10 mouse cellular contexts compared by ENCODE assay signal in the genomic region with DNA sequence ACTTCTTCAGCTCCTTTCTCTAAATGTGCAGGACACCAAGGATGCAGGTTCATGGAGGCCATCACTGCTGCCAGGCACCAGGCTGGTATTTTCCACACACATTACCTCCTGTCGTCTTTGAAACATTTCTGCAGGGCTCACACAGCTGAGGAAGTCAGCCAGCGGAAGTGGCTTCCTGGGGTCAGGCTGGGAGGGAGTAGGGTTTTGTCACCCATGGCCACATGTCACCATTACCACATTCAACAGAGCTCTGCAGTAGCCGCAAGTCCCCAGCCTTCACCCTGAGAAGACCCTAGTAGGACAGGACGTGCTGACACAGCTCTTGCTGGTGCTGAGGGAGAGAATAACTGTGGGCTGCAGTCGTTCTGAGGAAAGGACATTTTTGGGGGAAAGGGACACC. TPM values are rescaled to one million over a fixed set of nuclear protein-coding genes. Genes with fewer than 3 reads are reported as not detected.
DNase-seq lines count a peak whose midpoint lies in the region; ATAC-seq lines count a peak whose summit lies in the region.
"Had no signal": no experiment of that assay in that cellular context is flagged by ENCODE, and none has a peak within 500 bp of the region (broad histone marks: within the 10 kb centered on the region; RNA-seq: fewer than 3 reads in every experiment).

No protein-coding gene starts in this region.

- ATAC-seq in common myeloid progenitor, adult 5-6 weeks (replicated peaks; ENCODE audit: low read depth, poor library complexity, severe bottlenecking) = peak; percentile 61
- ATAC-seq in megakaryocyte progenitor cell, adult 5-6 weeks (replicated peaks; ENCODE audit: poor library complexity) = peak; percentile 52
- no peak for ATAC-seq in forebrain, embryonic 14.5 days

- H3K27ac ChIP-seq in forebrain, embryonic 14.5 days (ENCODE audit: low read depth, low read length) = no peak overlapping the region
- H3K27ac ChIP-seq: embryonic facial prominence, embryonic 12.5 days; hindbrain, embryonic 15.5 days; limb, embryonic 10.5 days had no signal

- H3K4me2 ChIP-seq in forebrain, embryonic 14.5 days (ENCODE audit: low read length) = no peak overlapping the region
- H3K4me2 ChIP-seq: embryonic facial prominence, embryonic 12.5 days; hindbrain, embryonic 15.5 days had no signal

- H3K4me3 ChIP-seq in forebrain, embryonic 14.5 days (ENCODE audit: low read depth, low read length) = no peak overlapping the region
- H3K4me3 ChIP-seq: embryonic facial prominence, embryonic 12.5 days; hindbrain, embryonic 15.5 days; limb, embryonic 10.5 days had no signal

- H3K9ac ChIP-seq in forebrain, embryonic 14.5 days (ENCODE audit: low read length) = no peak overlapping the region
- H3K9ac ChIP-seq: embryonic facial prominence, embryonic 12.5 days; hindbrain, embryonic 15.5 days had no signal

- intact Hi-C loops in left cerebral cortex, postnatal 14 days (cut with DNase I) = no loop called here

- H3K9me3 ChIP-seq in forebrain, embryonic 14.5 days (replicated peaks; ENCODE audit: control insufficient read depth, low read length) = no peaks in the 10 kb centered on the region
- H3K9me3 ChIP-seq: embryonic facial prominence, embryonic 12.5 days; hindbrain, embryonic 15.5 days; limb, embryonic 10.5 days had no signal

- 84% methylated on average over 5 of the region's 5 CpGs for WGBS in forebrain, embryonic 14.5 days

- DNase-seq in spleen, adult 18-20 months = peak; percentile 37 to 49
- DNase-seq in spleen, postnatal 14 days (ENCODE audit: low spot score in 2 of 2) = no peak
- no peak for DNase-seq in forebrain, embryonic 14.5 days (ENCODE audit: low spot score)
- no peak for DNase-seq in left cerebral cortex, postnatal 14 days (ENCODE audit: low spot score in 2 of 2)
- DNase-seq in cerebellum, adult 11 months = no peak

- H3K36me3 ChIP-seq in forebrain, embryonic 14.5 days (ENCODE audit: control insufficient read depth, insufficient read depth, low read length) = no peaks in the 10 kb centered on the region
- H3K36me3 ChIP-seq: embryonic facial prominence, embryonic 12.5 days; limb, embryonic 10.5 days had no signal

- H3K4me1 ChIP-seq in forebrain, embryonic 14.5 days (ENCODE audit: control insufficient read depth, insufficient read depth, low read length) = peaks cover 4% of the 10 kb centered on the region; the same call in 1 of the 2 replicates

- no peaks in the 10 kb centered on the region for H3K27me3 ChIP-seq in forebrain, embryonic 14.5 days (replicated peaks; ENCODE audit: control insufficient read depth, insufficient read depth, low read length)
- H3K27me3 ChIP-seq: hindbrain, embryonic 15.5 days had no signal

RNA-seq across cellular contexts. Expression of a gene that starts 4.0 kb away (rescaled TPM):
- total RNA-seq in common myeloid progenitor, adult 5-6 weeks (2017) = 5.2 and 8.0 TPM in 2 replicates
- 8.9 and 10.5 TPM in 2 replicates for total RNA-seq in megakaryocyte progenitor cell, adult 5-6 weeks (2015)
- 7.4 and 9.6 TPM in 2 replicates for total RNA-seq in megakaryocyte progenitor cell, adult 5-6 weeks (2017)
- 1.5 and 1.6 TPM in 2 replicates for polyA plus RNA-seq in forebrain, embryonic 14.5 days (2014; fragmentation: Nextera tagmentation; extraction: Ambion mirVana)
- total RNA-seq in left cerebral cortex, postnatal 14 days (2021) = 1 to 10 TPM; 7.4 to 8.2 TPM

RNA-seq across cellular contexts. Expression of a gene that starts 11.4 kb away (rescaled TPM):
- not detected in 2 replicates for total RNA-seq in common myeloid progenitor, adult 5-6 weeks (2017)
- total RNA-seq in megakaryocyte progenitor cell, adult 5-6 weeks (2015) = not detected in 2 replicates
- total RNA-seq in megakaryocyte progenitor cell, adult 5-6 weeks (2017) = not detected in 2 replicates
- polyA plus RNA-seq in forebrain, embryonic 14.5 days (2014; fragmentation: Nextera tagmentation; extraction: Ambion mirVana) = 0.16 TPM in 1 of 2 replicates, not detected in the other
- not detected for total RNA-seq in left cerebral cortex, postnatal 14 days (2021)
- polyA plus RNA-seq: hindbrain, embryonic 15.5 days had no signal

RNA-seq across cellular contexts. Expression of a gene that starts 29.8 kb away (rescaled TPM):
- total RNA-seq in common myeloid progenitor, adult 5-6 weeks (2017) = 65.1 and 78.4 TPM in 2 replicates
- total RNA-seq in megakaryocyte progenitor cell, adult 5-6 weeks (2015) = 80.3 and 150 TPM in 2 replicates
- total RNA-seq in megakaryocyte progenitor cell, adult 5-6 weeks (2017) = 83.2 and 112 TPM in 2 replicates
- polyA plus RNA-seq in forebrain, embryonic 14.5 days (2014; fragmentation: Nextera tagmentation; extraction: Ambion mirVana) = 85.7 and 95.8 TPM in 2 replicates
- total RNA-seq in left cerebral cortex, postnatal 14 days (2021) = 10 to 100 TPM; 83.1 to 98.5 TPM

RNA-seq across cellular contexts. Expression of a gene that starts 38.2 kb away (rescaled TPM):
- total RNA-seq in common myeloid progenitor, adult 5-6 weeks (2017) = 56.7 and 74.3 TPM in 2 replicates
- 35.1 and 40.2 TPM in 2 replicates for total RNA-seq in megakaryocyte progenitor cell, adult 5-6 weeks (2015)
- total RNA-seq in megakaryocyte progenitor cell, adult 5-6 weeks (2017) = 51.8 and 60.1 TPM in 2 replicates
- 43.7 and 49.7 TPM in 2 replicates for polyA plus RNA-seq in forebrain, embryonic 14.5 days (2014; fragmentation: Nextera tagmentation; extraction: Ambion mirVana)
- 10 to 100 TPM; 76.1 to 81.7 TPM for total RNA-seq in left cerebral cortex, postnatal 14 days (2021)

Comparison
In these comparisons a context has a peak if more than half of its experiments do, and no peak if none do; other contexts are left out.
1. DNase-seq: peak in spleen, adult 18-20 months (2 of 2); none in spleen, postnatal 14 days (0 of 2), forebrain, embryonic 14.5 days (single experiment), left cerebral cortex, postnatal 14 days (0 of 2) and cerebellum, adult 11 months (single experiment).